Mouse (Mus musculus) macrophage (primary cell): ENCODE measurements around the gene Btbd9. TPM values are rescaled to one million over a fixed set of nuclear protein-coding genes. Genes with fewer than 3 reads are reported as not detected.

Experiments
- H3K27ac ChIP-seq: fragments of 350-480 bp; formaldehyde crosslinking; 2 replicates; pipeline ENCODE4 v1.9.0; 2021
- H3K36me3 ChIP-seq: fragments of 350-480 bp; formaldehyde crosslinking; 2 replicates; pipeline ENCODE4 v1.9.0; 2021; ENCODE audit errors: inconsistent target
- H3K4me3 ChIP-seq: fragments of 350-480 bp; formaldehyde crosslinking; 2 replicates; pipeline ENCODE4 v1.9.0; 2021; ENCODE audit errors: inconsistent target
- H3K79me2 ChIP-seq: fragments of 350-480 bp; formaldehyde crosslinking; 2 replicates; pipeline ENCODE4 v1.9.0; 2021; ENCODE audit errors: inconsistent target
- WGBS: methylation state at CpG from one replicate; pipeline ENCODE4 v1.1.7; 2026; ENCODE audit warnings: inconsistent platforms; ENCODE audit not compliant: missing documents; 5-methylcytosine and 5-hydroxymethylcytosine counted together
- polyA plus RNA-seq: library from polyadenylated mRNA; stranded (reverse); fragments of 250-400 nt; gene quantifications from 3 replicates; pipeline ENCODE4 v1.2.4, GENCODE M21; 2018; ENCODE audit warnings: inconsistent platforms

Gene Btbd9
- polyA plus RNA-seq, 1 experiment from 2014 or later, result 16.9 TPM

DNA sequence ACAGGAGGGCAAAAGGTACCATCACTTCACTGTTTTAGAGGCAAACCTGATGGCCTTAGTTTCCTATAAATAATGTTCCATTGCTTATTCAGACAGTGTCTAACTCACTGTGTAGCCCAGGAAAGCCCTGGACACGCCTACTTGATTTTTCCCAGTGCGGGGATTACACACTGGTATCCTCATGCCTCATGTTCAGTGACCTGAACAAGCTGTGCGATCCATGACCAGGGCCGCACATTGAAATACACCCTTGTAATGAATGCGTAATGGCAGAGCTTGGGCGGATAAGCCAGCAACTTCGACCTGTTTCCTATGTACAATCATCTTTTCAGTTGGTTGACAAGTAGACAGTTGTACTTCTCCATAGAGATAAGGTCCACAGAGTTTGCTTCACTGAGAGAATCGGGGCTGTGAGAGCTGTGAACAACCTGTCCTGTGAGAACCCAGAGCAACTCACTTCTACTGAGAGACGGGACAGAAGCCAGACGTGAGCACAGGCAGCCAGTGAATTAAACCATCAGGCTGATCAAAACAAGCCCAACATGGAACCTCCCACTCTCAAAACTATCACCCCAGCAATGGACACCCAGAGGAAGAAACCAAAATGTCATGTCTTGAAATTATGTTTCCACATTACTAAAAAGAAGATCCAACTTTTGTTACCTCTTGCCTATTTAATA, 145.2 kb downstream of the Btbd9 start:
- WGBS, result 96% methylated on average over 10 of the region's 10 CpGs
- no peaks in the 10 kb centered on the region for H3K79me2 ChIP-seq
- H3K27ac ChIP-seq, result no peak overlapping the region
- no peaks in the 10 kb centered on the region for H3K36me3 ChIP-seq
- no peak overlapping the region for H3K4me3 ChIP-seq

DNA sequence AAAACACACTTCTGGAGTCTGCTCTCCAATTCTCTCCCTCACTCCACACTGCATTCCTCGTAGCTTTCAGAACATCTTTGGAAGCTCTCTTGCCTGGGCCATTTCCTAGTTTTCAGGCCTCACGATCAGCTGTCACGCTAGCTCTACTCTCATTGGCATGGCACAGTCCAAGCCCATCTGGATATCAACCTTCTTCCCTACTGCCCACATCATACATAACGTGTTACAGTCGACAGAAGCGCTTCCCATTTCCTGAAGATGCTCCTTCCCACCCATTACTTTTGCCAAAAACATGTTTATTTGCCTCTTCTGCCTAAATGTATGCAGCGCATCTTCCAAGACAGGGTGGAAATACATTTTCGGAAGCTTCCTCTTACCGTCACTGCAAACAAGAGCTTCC, 147.6 kb downstream of the Btbd9 start:
- no peak overlapping the region for H3K27ac ChIP-seq
- no peaks in the 10 kb centered on the region for H3K79me2 ChIP-seq
- H3K4me3 ChIP-seq, result no peak overlapping the region
- H3K36me3 ChIP-seq, result no peaks in the 10 kb centered on the region
- WGBS, result 96% methylated on average over 9 of the region's 9 CpGs

DNA sequence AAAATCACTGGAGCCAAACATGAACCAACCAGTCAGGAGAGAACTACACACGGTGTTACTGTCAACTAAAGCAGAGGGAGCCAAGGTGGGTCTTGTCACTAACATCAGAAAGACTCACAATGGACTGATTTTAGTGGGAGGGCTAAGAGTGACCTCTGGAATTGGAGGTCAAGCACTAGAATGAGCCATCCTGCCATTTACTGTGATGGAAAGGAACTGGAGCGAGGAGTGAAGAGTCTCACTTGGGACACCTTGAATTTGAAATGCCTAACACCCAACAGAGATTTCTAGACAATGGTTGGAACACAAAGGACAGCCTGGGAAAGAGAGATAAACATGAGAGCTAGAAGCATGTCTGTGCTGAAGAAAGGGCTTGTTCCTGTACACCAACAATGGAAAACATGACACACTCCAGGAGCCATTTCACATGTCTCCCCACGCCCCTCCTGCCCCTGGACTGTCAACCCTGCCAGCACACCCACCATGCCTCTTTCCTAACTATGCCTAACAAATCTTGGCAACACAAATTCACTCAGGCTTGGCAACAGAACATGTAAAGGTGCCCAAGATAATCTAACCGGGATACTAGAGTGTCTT, 152.9 kb downstream of the Btbd9 start:
- 89% methylated on average over 4 of the region's 4 CpGs for WGBS
- no peaks in the 10 kb centered on the region for H3K36me3 ChIP-seq
- no peak overlapping the region for H3K27ac ChIP-seq
- H3K4me3 ChIP-seq, result no peak overlapping the region
- no peaks in the 10 kb centered on the region for H3K79me2 ChIP-seq

DNA sequence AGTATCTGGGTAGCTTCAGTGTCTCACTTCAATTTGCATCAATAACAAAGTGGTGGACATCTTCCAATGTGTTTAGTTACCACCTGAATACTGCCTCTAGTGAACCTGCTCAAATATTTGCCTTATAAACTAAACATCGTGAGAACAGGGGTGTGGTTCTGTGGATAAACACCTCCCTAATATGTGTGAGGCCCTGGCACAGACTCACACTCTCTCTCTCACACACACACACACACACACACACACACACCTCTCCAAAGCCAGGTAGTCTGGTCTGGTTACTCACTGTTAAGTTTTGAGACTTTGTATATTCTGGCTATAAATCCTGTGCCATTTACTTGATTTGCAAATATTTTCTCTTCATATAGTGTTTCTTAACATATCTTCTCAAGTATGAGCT, 154.0 kb downstream of the Btbd9 start:
- no peaks in the 10 kb centered on the region for H3K36me3 ChIP-seq
- H3K27ac ChIP-seq, result no peak overlapping the region
- H3K4me3 ChIP-seq, result no peak overlapping the region
- 100% methylated on average over 1 of the region's 1 CpGs for WGBS
- H3K79me2 ChIP-seq, result no peaks in the 10 kb centered on the region

DNA sequence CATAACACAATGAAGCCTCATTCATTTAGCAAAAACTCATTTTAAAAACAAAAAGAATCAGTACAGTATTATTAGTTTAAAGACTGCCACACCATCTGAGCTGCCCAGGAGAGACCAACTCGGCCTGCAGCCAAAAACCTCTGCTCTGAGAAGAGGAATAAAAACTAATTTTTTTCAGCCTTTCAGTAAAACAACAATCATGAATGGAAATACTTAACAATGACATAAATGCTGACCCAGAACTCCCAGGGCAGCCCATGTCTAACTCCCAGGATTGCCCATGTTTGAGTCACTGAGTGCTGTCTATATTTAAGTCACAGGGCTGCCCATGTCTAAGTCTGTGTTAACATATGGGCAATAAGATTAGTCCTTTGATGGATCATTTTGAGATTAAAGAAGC, 155.0 kb downstream of the Btbd9 start:
- 100% methylated on average over 1 of the region's 1 CpGs for WGBS
- Histone ChIP-seq H3K36me3 (no peaks in the 10 kb centered on the region), H3K27ac (no peak overlapping the region), H3K79me2 (no peaks in the 10 kb centered on the region), H3K4me3 (no peak overlapping the region)

DNA sequence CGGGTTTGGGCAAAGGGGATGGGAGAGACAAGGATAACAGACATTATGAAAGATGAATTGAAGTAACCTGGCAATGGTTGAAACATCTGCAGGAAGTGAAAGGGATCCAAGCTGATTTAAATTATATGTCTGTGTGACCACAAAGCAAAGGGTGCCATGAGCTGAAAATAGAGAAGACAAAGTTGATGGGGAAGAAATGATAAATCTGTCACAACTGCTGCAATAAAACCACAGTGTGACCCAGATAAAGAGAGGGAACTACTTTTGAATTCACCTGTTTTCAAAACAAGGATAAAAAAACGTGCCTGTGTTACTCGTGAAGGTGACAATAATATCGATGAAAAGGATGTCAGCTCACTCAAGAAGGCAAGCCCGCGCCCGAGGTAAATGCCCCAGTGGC, 156.8 kb downstream of the Btbd9 start:
- no peaks in the 10 kb centered on the region for H3K36me3 ChIP-seq
- H3K27ac ChIP-seq, result no peak overlapping the region
- 60% methylated on average over 7 of the region's 7 CpGs for whole genome bisulfite sequencing
- no peaks in the 10 kb centered on the region for H3K79me2 ChIP-seq
- H3K4me3 ChIP-seq, result no peak overlapping the region

DNA sequence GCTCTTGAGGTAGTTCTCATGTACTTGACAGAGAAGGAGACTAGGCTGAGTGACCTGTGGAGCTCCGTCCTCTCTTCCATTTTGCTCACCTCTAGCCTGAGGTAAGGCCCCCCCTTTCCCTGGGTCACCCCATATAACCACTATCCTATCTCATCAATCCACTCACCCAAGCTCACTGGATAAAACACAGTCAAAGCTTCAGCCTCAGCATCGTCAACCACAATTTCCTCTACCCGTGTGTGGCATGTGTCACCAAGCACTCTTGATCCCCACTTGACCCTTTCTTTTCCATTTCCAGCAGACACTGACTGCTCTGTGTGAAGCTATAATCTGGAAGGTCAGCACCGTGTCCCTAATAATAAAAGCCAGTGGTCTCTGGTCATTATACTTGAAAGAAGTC, 157.8 kb downstream of the Btbd9 start:
- Histone ChIP-seq H3K79me2 (no peaks in the 10 kb centered on the region), H3K27ac (no peak overlapping the region)
- WGBS, result 46% methylated on average over 4 of the region's 4 CpGs

DNA sequence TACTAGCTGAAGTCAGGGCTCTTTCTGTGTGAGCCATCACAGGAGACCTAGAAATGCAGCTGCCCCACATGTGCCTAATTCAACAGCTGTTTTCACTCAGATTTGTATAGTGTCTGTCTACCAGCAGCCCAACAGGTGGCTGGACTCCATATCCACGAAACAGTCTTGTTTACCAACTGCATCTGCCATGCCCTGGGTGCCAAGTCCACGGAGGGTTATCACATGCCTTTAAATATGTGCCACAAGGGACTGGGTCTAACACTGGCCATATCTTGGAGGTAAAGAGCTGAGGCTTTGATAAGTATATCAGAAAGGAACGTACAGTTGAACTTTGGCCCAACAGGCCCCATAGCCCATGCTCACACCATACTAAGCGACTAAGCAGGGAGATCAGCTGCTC, 159.2 kb downstream of the Btbd9 start:
- no peaks in the 10 kb centered on the region for H3K36me3 ChIP-seq
- H3K27ac ChIP-seq, result no peak overlapping the region
- WGBS, result 91% methylated on average over 4 of the region's 4 CpGs
- no peaks in the 10 kb centered on the region for H3K79me2 ChIP-seq
- no peak overlapping the region for H3K4me3 ChIP-seq

More for the DNA sequence above, 157.8 kb downstream of the Btbd9 start:
- no peak overlapping the region for H3K4me3 ChIP-seq
- no peaks in the 10 kb centered on the region for H3K36me3 ChIP-seq

DNA sequence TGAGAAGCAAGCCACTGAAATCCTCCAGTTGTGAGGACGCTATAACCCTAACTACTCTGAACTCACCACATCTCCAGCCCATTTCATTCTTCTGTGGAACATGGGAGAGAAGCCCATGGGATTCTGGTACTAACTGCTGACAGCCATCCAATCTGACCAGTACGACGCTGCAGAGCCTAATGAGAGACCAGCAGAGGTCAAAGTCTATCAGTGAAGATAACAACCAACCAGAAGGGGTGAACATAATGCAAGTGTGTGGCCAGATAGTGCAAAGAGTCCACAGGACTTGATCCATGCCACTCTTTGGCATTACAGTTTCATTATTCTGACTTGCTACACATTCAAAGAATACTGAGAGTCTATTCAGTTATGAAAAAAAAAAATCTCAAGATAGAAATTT, 160.6 kb downstream of the Btbd9 start:
- Histone ChIP-seq H3K36me3 (no peaks in the 10 kb centered on the region), H3K4me3 (no peak overlapping the region), H3K79me2 (no peaks in the 10 kb centered on the region), H3K27ac (no peak overlapping the region)
- WGBS, result 97% methylated on average over 3 of the region's 3 CpGs

DNA sequence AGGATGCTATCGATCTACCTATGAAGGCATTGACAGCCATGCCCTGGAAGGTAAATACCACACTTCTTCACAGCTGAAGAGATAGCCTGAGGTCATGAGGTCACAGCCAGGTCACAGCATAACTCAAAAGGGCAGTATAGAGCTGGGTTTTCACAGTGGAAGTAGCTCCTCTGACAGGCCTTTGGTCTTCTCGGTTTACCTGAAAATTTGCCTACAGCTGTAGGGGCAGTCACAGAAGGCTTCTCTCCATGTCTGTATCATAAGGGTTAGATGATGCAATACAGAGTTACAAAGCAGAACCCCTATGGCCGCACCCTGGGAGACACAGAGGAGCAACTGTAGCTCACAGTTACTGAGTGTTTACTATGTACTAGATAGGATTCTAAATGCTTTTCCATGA, 163.3 kb downstream of the Btbd9 start:
- H3K27ac ChIP-seq, result no peak overlapping the region

DNA sequence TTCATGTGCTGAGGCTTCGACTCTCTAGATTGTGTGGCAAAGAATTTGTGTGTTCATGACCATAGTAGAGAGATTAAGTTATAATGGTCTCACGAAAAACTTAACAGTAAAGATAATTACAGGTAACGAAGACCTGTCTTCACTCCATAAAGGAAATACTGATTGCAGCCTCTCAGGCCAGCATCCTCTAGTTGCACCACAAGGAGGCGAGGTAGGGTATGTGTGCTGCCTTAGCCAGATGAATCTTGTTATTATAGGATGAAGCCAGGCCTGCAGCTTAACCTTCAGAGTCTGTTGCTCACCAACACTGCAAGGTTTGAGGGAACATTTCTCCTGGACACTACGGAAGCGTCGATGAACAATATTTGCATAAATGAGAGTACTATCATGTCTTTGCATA, 170.3 kb downstream of the Btbd9 start:
- whole genome bisulfite sequencing, result 95% methylated on average over 7 of the region's 7 CpGs
- Histone ChIP-seq H3K36me3 (no peaks in the 10 kb centered on the region), H3K4me3 (no peak overlapping the region), H3K27ac (no peak overlapping the region), H3K79me2 (no peaks in the 10 kb centered on the region)

More for the DNA sequence above, 163.3 kb downstream of the Btbd9 start:
- Histone ChIP-seq H3K4me3 (no peak overlapping the region), H3K36me3 (no peaks in the 10 kb centered on the region), H3K79me2 (no peaks in the 10 kb centered on the region)
- WGBS, result 89% methylated on average over 3 of the region's 3 CpGs

DNA sequence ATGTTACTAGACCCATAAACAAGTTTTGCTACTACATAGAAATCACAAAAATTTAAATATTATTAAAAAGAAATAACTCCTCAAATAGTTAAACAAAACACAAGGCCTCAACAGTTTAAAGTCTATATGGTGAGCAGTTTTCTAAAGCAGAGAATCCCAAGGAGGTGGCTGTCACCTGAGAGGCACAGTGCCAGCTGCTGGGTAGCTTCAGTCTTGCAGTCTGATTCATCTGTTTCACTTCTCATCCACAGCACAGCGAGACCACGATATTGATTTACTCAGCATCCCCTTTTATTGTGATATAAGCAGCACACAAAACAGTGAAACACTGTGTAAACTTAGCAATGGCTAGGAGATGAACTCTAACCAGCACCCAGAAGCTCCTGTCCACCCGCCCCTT, 173.4 kb downstream of the Btbd9 start:
- H3K4me3 ChIP-seq, result no peak overlapping the region
- 81% methylated on average over 3 of the region's 3 CpGs for WGBS
- no peaks in the 10 kb centered on the region for H3K36me3 ChIP-seq
- no peaks in the 10 kb centered on the region for H3K79me2 ChIP-seq
- no peak overlapping the region for H3K27ac ChIP-seq

DNA sequence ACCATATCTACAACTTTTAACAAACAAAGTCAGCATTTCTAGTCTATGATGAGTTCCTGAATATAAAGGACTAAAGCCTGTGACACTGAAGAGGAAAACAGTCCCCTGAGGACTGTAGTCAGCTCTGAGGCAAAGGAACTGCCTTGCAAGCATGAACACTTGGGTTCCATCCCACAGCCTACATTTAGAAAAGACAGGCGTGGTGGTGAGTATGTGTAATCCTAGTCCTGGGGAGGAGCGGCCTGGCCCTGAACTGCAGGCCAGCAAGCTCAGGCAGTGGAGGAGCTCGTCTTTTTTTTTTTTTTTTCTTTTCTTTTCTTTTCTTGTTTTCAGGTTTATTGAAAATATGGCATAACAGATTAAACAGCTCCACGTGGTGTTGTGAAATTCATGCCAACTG, 181.0 kb downstream of the Btbd9 start:
- no peaks in the 10 kb centered on the region for H3K36me3 ChIP-seq
- H3K79me2 ChIP-seq, result no peaks in the 10 kb centered on the region
- 94% methylated on average over 3 of the region's 4 CpGs for WGBS
- H3K4me3 ChIP-seq, result no peak overlapping the region
- no peak overlapping the region for H3K27ac ChIP-seq

DNA sequence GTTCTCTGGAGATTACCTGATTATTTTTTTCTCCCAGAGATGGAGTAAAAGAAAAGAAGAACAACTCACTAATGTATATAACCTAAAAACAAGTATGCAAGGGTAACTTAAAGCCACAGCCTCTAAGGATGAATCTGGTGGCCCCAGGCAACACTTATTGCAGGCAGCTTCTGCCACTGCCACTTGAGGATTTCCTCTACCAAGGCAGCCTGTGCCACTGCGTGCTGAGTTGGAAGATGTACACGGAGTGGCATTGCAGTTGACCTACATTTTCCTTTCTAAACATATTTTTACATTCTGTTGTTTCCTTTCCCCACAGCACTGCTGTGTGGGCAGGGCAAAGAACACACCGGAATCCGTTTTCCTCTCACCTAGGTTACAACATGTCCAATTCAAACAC, 184.3 kb downstream of the Btbd9 start:
- Histone ChIP-seq H3K36me3 (no peaks in the 10 kb centered on the region), H3K79me2 (no peaks in the 10 kb centered on the region), H3K4me3 (no peak overlapping the region), H3K27ac (no peak overlapping the region)
- WGBS, result 96% methylated on average over 4 of the region's 4 CpGs

DNA sequence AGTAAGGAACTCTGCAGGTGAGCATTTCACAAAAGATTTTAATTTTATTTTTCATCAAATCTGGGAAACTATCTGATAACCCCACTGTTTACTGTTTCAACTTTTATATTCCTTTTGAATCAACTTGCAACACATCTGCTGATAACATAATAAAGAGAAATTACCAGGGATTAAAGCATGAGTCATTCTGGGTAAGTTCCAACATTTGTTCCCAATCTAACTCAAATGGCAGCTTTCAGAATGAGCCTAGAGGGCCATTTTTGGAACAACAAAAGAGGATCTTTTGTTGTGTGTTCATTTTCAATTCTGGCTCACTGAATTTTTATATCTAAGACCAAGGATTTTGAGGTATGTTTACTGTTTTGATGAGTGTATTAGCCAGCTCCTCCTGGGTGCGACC, 185.1 kb downstream of the Btbd9 start:
- Histone ChIP-seq H3K4me3 (no peak overlapping the region), H3K36me3 (no peaks in the 10 kb centered on the region), H3K79me2 (no peaks in the 10 kb centered on the region), H3K27ac (no peak overlapping the region)
- WGBS, result 100% methylated on average over 1 of the region's 1 CpGs

DNA sequence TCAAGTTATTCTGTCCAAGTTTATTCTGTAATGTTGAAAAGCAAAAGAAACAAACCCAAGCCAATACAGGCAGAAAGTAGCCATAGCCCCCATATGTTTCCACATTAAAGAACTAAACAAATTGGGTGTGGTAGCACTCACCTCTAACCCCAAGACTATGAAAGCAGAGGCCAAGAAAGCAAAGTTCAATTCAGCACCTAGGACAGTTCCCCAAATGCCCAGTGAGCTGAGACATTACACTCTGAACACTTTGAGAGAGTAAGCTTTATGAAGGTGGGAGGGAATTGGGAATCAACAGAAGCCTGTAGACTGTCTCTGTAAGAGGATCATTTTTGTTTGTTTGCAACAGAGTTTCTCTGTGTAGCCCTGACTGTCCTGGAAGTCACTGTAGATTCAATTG, 186.6 kb downstream of the Btbd9 start:
- no peaks in the 10 kb centered on the region for H3K79me2 ChIP-seq
- H3K27ac ChIP-seq, result no peak overlapping the region
- H3K4me3 ChIP-seq, result no peak overlapping the region
- no peaks in the 10 kb centered on the region for H3K36me3 ChIP-seq
